Mouse (Mus musculus) heart, adult 8-10 months (tissue): ENCODE data around the gene Gm17359. TPM values are rescaled to one million over a fixed set of nuclear protein-coding genes. Genes with fewer than 3 reads are reported as not detected.
A peak's percentile ranks its signal among the peaks of the same experiment; 100 is the strongest.
"Not testable (repeated sequence)": the region's sequence is repeated elsewhere in the genome, so short reads cannot be mapped to it uniquely, and the experiment has no call there.

Experiments
- DNase-seq: peaks from one replicate; pipeline ENCODE4 v3.0.0; 2022; ENCODE audit warnings: low spot score
- total RNA-seq, 4 experiments: library from RNA; stranded (reverse); gene quantifications; 2 replicates each; pipeline ENCODE4 v1.2.4; 2022

Gm17359 gene
- total RNA-seq, 4 experiments from 2014 or later = not detected

GRCm38 (mm10) chr3:79415081-79415480 is 78.6 kb downstream of the Gm17359 start:
- no peak for DNase-seq

GRCm38 (mm10) chr3:79415929-79416328 is 79.5 kb downstream of the Gm17359 start:
- DNase-seq = no peak

GRCm38 (mm10) chr3:79416944-79417680 is 80.7 kb downstream of the Gm17359 start:
- DNase-seq = no peak

- DNase-seq = no peak
These were observed 82.5 kb downstream of the Gm17359 start for GRCm38 (mm10) chr3:79418921-79419320.

- DNase-seq = no peak
These were observed 89.0 kb downstream of the Gm17359 start for GRCm38 (mm10) chr3:79425441-79425840.

GRCm38 (mm10) chr3:79433593-79433992 is 97.1 kb downstream of the Gm17359 start:
- no peak for DNase-seq

- DNase-seq = no peak
These were observed 98.0 kb downstream of the Gm17359 start for GRCm38 (mm10) chr3:79434436-79434835.

GRCm38 (mm10) chr3:79434985-79435384 is 98.5 kb downstream of the Gm17359 start:
- DNase-seq = no peak

GRCm38 (mm10) chr3:79436186-79436585 is 99.7 kb downstream of the Gm17359 start:
- DNase-seq = no peak

GRCm38 (mm10) chr3:79438276-79438675 is 101.8 kb downstream of the Gm17359 start:
- no peak for DNase-seq

GRCm38 (mm10) chr3:79440976-79441491 is 104.6 kb downstream of the Gm17359 start:
- DNase-seq = no peak

GRCm38 (mm10) chr3:79443850-79444249 is 107.4 kb downstream of the Gm17359 start:
- DNase-seq = no peak

- no peak for DNase-seq
These were observed 108.6 kb downstream of the Gm17359 start for GRCm38 (mm10) chr3:79445041-79445440.

- no peak for DNase-seq
These were observed 109.7 kb downstream of the Gm17359 start for GRCm38 (mm10) chr3:79446124-79446523.

- DNase-seq = not testable (repeated sequence)
These were observed 110.2 kb downstream of the Gm17359 start for GRCm38 (mm10) chr3:79446648-79447047.

- DNase-seq = no peak
These were observed 112.0 kb downstream of the Gm17359 start for GRCm38 (mm10) chr3:79448421-79448820.

- DNase-seq = no peak
These were observed 112.9 kb downstream of the Gm17359 start for GRCm38 (mm10) chr3:79449361-79449760.

GRCm38 (mm10) chr3:79452696-79453263 is 116.3 kb downstream of the Gm17359 start:
- DNase-seq = no peak

GRCm38 (mm10) chr3:79455761-79456160 is 119.3 kb downstream of the Gm17359 start:
- no peak for DNase-seq

- DNase-seq = no peak
These were observed 122.3 kb downstream of the Gm17359 start for GRCm38 (mm10) chr3:79458651-79459275.

GRCm38 (mm10) chr3:79469440-79469839 is 133.0 kb downstream of the Gm17359 start:
- no peak for DNase-seq

- DNase-seq = no peak
These were observed 135.9 kb downstream of the Gm17359 start for GRCm38 (mm10) chr3:79472362-79472761.

GRCm38 (mm10) chr3:79474911-79475310 is 138.4 kb downstream of the Gm17359 start:
- DNase-seq = peak; percentile 41
